Mouse (Mus musculus) heart, embryonic 14.5 days (tissue): Measurements from ENCODE around the gene Egfem1. TPM values are rescaled to one million over a fixed set of nuclear protein-coding genes. Genes with fewer than 3 reads are reported as not detected.

Experiments used
- ATAC-seq: fragments of 200-750 bp; cut with Nextera tagmentation; 2 replicates; pipeline ENCODE4 v1.8.0; 2017; ENCODE audit warnings: low read depth, moderate TSS enrichment; ENCODE audit not compliant: insufficient number of reproducible peaks, insufficient read depth, low FRiP score
- H3K27ac ChIP-seq, 2 experiments: fragments of 200-500 bp in 1 of 2; fragments of 300-500 bp in 1 of 2; sonication (generic) in 1 of 2; replicated peaks in 1 of 2; 2 replicates each; pipeline ENCODE4 v1.5.1; 2012 to 2014; ENCODE audit warnings: low read depth in 2 of 2, low read length in 2 of 2, control low read depth in 1 of 2, mild to moderate bottlenecking in 1 of 2, mixed read lengths in 1 of 2; ENCODE audit not compliant: control insufficient read depth in 1 of 2, insufficient read depth in 1 of 2
- H3K27me3 ChIP-seq: fragments of 300-500 bp; sonication (generic); 2 replicates; pipeline ENCODE4 v1.6.1; 2014; ENCODE audit warnings: mild to moderate bottlenecking, low read length, control low read depth; ENCODE audit not compliant: control insufficient read depth, insufficient read depth
- H3K36me3 ChIP-seq: fragments of 300-500 bp; sonication (generic); 2 replicates; pipeline ENCODE4 v1.6.1; 2014; ENCODE audit warnings: mild to moderate bottlenecking, control low read depth, low read length, mixed read lengths; ENCODE audit not compliant: control insufficient read depth, insufficient read depth
- H3K4me1 ChIP-seq, 2 experiments: fragments of 200-500 bp in 1 of 2; fragments of 300-500 bp in 1 of 2; sonication (generic) in 1 of 2; 2 replicates each; pipeline ENCODE4 v1.6.1; 2012 to 2014; ENCODE audit warnings: low read length in 2 of 2, control low read depth in 1 of 2, mixed read lengths in 1 of 2; ENCODE audit not compliant: control insufficient read depth in 2 of 2, insufficient read depth in 2 of 2
- H3K4me2 ChIP-seq: fragments of 300-500 bp; sonication (generic); 2 replicates; pipeline ENCODE4 v1.6.1; 2014; ENCODE audit warnings: mild to moderate bottlenecking, low read length
- H3K4me3 ChIP-seq, 2 experiments: fragments of 200-500 bp in 1 of 2; fragments of 300-500 bp in 1 of 2; sonication (generic) in 1 of 2; 2 replicates each; pipeline ENCODE4 v1.5.1; 2012 to 2014; ENCODE audit warnings: low read length in 2 of 2, mild to moderate bottlenecking in 2 of 2, control low read depth in 1 of 2, low read depth in 1 of 2, moderate library complexity in 1 of 2; ENCODE audit not compliant: control insufficient read depth in 1 of 2, insufficient read depth in 1 of 2
- H3K9ac ChIP-seq: fragments of 300-500 bp; sonication (generic); 2 replicates; pipeline ENCODE4 v1.6.1; 2014; ENCODE audit warnings: mild to moderate bottlenecking, low read length
- H3K9me3 ChIP-seq: fragments of 300-500 bp; sonication (generic); 2 replicates; pipeline ENCODE4 v1.6.1; 2016; ENCODE audit warnings: low read length, control low read depth; ENCODE audit not compliant: control insufficient read depth
- WGBS: fragments of 180-500 bp; shearing (Covaris S2); extraction: QIAGEN DNeasy Blood & Tissue Kit; methylation state at CpG from one replicate; pipeline ENCODE4 v1.1.7; 2014; 5-methylcytosine and 5-hydroxymethylcytosine counted together
- polyA plus RNA-seq: library from polyadenylated mRNA; unstranded; fragments of >200 nt; fragmentation: Nextera tagmentation; extraction: Ambion mirVana; gene quantifications from 2 replicates; pipeline ENCODE4 v1.2.1, GENCODE M21; 2014

Gene Egfem1
- polyA plus RNA-seq, 1 experiment from 2014 or later: 0.41 TPM

- H3K36me3 ChIP-seq: no peaks in the 10 kb centered on the region
- WGBS: 77% methylated on average over 7 of the region's 7 CpGs
- no peaks in the 10 kb centered on the region for H3K9me3 ChIP-seq
These were observed 102.8 kb downstream of the Egfem1 start for GRCm38 (mm10) chr3:29184486-29185241.

GRCm38 (mm10) chr3:29190263-29190662 lies 108.4 kb downstream of the Egfem1 start:
- ATAC-seq: no peak
- Histone ChIP-seq H3K9ac (no peak overlapping the region), H3K9me3 (no peaks in the 10 kb centered on the region), H3K4me1 (no peaks in the 10 kb centered on the region), H3K4me3 (no peak overlapping the region), H3K27me3 (no peaks in the 10 kb centered on the region), H3K27ac (no peak overlapping the region), H3K36me3 (no peaks in the 10 kb centered on the region), H3K4me2 (no peak overlapping the region)
- WGBS: 66% methylated on average over 6 of the region's 6 CpGs

More at GRCm38 (mm10) chr3:29184486-29185241, 102.8 kb downstream of the Egfem1 start:
- Histone ChIP-seq H3K4me2 (no peak overlapping the region), H3K4me3 (no peak overlapping the region), H3K9ac (no peak overlapping the region), H3K27ac (no peak overlapping the region), H3K27me3 (no peaks in the 10 kb centered on the region), H3K4me1 (no peaks in the 10 kb centered on the region)
- no peak for ATAC-seq

DNA sequence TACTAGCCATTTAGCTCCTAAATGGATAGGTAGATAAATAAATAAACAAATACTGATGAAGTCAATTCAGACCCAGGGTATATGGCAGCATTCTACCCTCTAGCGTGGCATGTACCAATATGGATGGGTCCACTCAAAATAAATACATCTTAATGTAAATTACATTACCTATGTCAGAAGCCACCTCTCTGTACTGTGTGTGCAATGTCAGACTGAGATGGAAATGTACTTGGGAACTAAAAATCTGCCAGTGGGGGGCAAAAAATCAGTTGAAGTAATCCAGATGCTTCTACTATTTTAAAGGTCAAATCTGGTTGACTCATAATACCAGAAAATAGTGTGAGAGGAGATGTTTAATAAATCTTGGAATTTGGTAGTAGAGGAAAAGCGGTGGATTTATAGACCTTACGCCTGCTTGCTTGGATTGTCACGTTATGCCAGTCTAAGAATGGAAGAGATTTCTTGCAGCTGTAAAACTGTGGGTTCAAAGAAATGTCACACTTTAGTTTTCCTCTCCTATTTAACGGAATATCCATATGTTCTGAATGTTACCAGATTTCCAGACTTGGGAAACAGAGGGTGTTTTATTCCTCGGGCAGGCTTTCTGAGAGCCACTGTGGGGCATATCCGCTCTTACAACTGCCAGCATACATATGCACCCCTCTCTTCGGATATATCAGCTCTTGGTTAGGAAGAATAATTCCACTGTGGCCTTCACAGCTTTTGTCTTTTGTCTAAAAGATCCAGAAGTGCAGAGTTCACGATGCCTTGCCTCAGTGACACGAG lies 116.1 kb downstream of the Egfem1 start:
- H3K9ac ChIP-seq: no peak overlapping the region
- H3K4me1 ChIP-seq: no peaks in the 10 kb centered on the region
- ATAC-seq: no peak
- H3K27me3 ChIP-seq: no peaks in the 10 kb centered on the region
- no peaks in the 10 kb centered on the region for H3K9me3 ChIP-seq
- no peak overlapping the region for H3K27ac ChIP-seq
- H3K4me3 ChIP-seq: no peak overlapping the region
- H3K4me2 ChIP-seq: no peak overlapping the region
- 85% methylated on average over 10 of the region's 10 CpGs for WGBS
- no peaks in the 10 kb centered on the region for H3K36me3 ChIP-seq

DNA sequence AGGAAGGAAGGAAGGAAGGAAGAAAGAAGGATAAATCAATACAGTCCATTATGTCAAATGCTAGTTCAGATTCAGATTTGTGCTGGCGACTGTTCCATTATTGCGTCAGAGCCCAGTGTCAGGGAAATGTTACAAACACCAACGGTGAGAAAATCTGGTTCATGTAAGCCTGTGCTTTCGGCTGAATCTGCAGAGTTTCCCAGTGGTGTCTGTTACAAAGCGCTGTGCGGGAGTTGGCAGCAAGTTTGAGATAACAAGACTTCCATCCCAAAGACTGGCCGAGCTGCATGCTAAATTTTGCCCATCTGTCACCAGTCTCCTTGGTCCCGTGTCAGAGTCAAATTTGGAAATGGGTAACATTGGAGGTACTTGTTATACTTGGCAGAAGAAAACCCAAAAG lies 118.8 kb downstream of the Egfem1 start:
- ATAC-seq: no peak
- no peaks in the 10 kb centered on the region for H3K9me3 ChIP-seq
- no peaks in the 10 kb centered on the region for H3K27me3 ChIP-seq
- no peak overlapping the region for H3K9ac ChIP-seq
- H3K4me1 ChIP-seq: no peaks in the 10 kb centered on the region
- no peak overlapping the region for H3K27ac ChIP-seq
- no peaks in the 10 kb centered on the region for H3K36me3 ChIP-seq
- WGBS: 27% methylated on average over 8 of the region's 8 CpGs
- H3K4me2 ChIP-seq: 0 out of 2 replicates have a peak overlapping the region, but pooled peaks have one; percentile 13
- no peak overlapping the region for H3K4me3 ChIP-seq

- 85% methylated on average over 6 of the region's 6 CpGs for WGBS
- Histone ChIP-seq H3K36me3 (no peaks in the 10 kb centered on the region), H3K9me3 (no peaks in the 10 kb centered on the region), H3K9ac (no peak overlapping the region), H3K4me3 (no peak overlapping the region), H3K27me3 (no peaks in the 10 kb centered on the region), H3K4me2 (no peak overlapping the region), H3K4me1 (no peaks in the 10 kb centered on the region), H3K27ac (no peak overlapping the region)
- ATAC-seq: no peak
These were observed 120.7 kb downstream of the Egfem1 start for GRCm38 (mm10) chr3:29202536-29202935.

DNA sequence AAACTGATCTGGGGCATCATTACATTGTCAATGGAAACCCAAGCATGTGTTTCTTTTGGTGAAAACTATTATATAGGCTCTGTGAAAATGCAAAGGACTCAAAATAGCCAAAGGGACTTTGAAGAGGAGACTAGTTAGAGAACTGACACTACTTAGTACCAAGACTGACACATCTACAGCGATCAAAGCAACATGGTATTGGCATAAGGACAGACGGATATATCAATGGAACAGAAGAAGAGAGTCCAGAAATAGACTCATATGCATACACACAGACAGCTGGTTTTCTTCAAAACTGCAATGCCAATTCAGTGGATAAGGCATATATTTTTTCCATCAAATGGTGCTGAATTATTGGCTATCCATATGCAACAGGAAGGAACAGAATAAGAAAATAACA lies 140.6 kb downstream of the Egfem1 start:
- H3K4me2 ChIP-seq: no peak overlapping the region
- H3K9ac ChIP-seq: no peak overlapping the region
- no peaks in the 10 kb centered on the region for H3K36me3 ChIP-seq
- WGBS: 67% methylated on average over 2 of the region's 2 CpGs
- no peaks in the 10 kb centered on the region for H3K4me1 ChIP-seq
- no peaks in the 10 kb centered on the region for H3K9me3 ChIP-seq
- H3K27ac ChIP-seq: no peak overlapping the region
- ATAC-seq: no peak
- H3K4me3 ChIP-seq: no peak overlapping the region
- H3K27me3 ChIP-seq: no peaks in the 10 kb centered on the region

GRCm38 (mm10) chr3:29229712-29230111 lies 147.9 kb downstream of the Egfem1 start:
- Histone ChIP-seq H3K27ac (no peak overlapping the region), H3K4me1 (no peaks in the 10 kb centered on the region), H3K9ac (no peak overlapping the region), H3K4me2 (no peak overlapping the region), H3K36me3 (no peaks in the 10 kb centered on the region), H3K9me3 (no peaks in the 10 kb centered on the region), H3K4me3 (no peak overlapping the region), H3K27me3 (no peaks in the 10 kb centered on the region)
- 59% methylated on average over 2 of the region's 2 CpGs for WGBS
- no peak for ATAC-seq
